Mouse (Mus musculus) kidney, adult 2 months (tissue): ENCODE measurements around the gene Arhgdia.

Experiments
- CTCF ChIP-seq: fragments of 200-500 bp; conservative IDR thresholded peaks from 2 replicates; pipeline ENCODE4 v1.5.1; 2011; ENCODE audit warnings: low read depth, mild to moderate bottlenecking, control low read depth, low read length, moderate library complexity, mixed read lengths; ENCODE audit not compliant: insufficient read depth, insufficient read length
- POLR2A ChIP-seq: fragments of 200-500 bp; IDR thresholded peaks from one replicate; pipeline ENCODE4 v1.6.1; 2011; ENCODE audit warnings: low read depth, low read length, control low read depth

GRCm38 (mm10) chr11:120545964-120546363 is 35.5 kb downstream of the Arhgdia start:
- TF ChIP-seq CTCF = no peak
- TF ChIP-seq POLR2A = no peak
